Mouse (Mus musculus) bone marrow, adult 2 months (tissue): Measurements from ENCODE around the gene March10. TPM values are rescaled to one million over a fixed set of nuclear protein-coding genes. Genes with fewer than 3 reads are reported as not detected.

ENCODE experiments used
- H3K27ac ChIP-seq: fragments of 200-500 bp; 2 replicates; pipeline ENCODE4 v1.5.1; 2012; ENCODE audit warnings: low read depth, mild to moderate bottlenecking, control low read depth, inconsistent platforms, low read length; ENCODE audit not compliant: control insufficient read depth, poor library complexity, insufficient read depth
- H3K4me1 ChIP-seq: fragments of 200-500 bp; 2 replicates; pipeline ENCODE4 v1.6.1; 2011; ENCODE audit warnings: low read length; ENCODE audit not compliant: control insufficient read depth, insufficient read depth
- H3K4me3 ChIP-seq: fragments of 200-500 bp; replicated peaks from 2 replicates; pipeline ENCODE3; 2011; ENCODE audit warnings: mild to moderate bottlenecking, low read depth, low read length, control low read depth; ENCODE audit not compliant: control insufficient read depth
- CTCF ChIP-seq: fragments of 200-500 bp; IDR thresholded peaks from 2 replicates; pipeline ENCODE4 v1.5.1; 2011; ENCODE audit warnings: low read length, control low read depth; ENCODE audit not compliant: control insufficient read depth, insufficient read depth
- POLR2A ChIP-seq: fragments of 200-500 bp; IDR thresholded peaks from 2 replicates; pipeline ENCODE4 v1.6.1; 2011; ENCODE audit warnings: low read depth, mild to moderate bottlenecking, control low read depth, low read length, borderline replicate concordance; ENCODE audit not compliant: control insufficient read depth
- WGBS: fragments of 180-500 bp; shearing (Covaris S2); methylation state at CpG from one replicate; pipeline ENCODE4 v1.1.7; 2018; 5-methylcytosine and 5-hydroxymethylcytosine counted together
- polyA plus RNA-seq: library from polyadenylated mRNA; stranded (reverse); fragments of >200 nt; gene quantifications from 2 replicates; pipeline ENCODE4 v1.2.4, GENCODE M21; 2011; ENCODE audit warnings: low replicate concordance; ENCODE audit not compliant: missing spikeins, insufficient read depth, insufficient read length

The March10 gene
- polyA plus RNA-seq, 1 experiment: not detected

DNA sequence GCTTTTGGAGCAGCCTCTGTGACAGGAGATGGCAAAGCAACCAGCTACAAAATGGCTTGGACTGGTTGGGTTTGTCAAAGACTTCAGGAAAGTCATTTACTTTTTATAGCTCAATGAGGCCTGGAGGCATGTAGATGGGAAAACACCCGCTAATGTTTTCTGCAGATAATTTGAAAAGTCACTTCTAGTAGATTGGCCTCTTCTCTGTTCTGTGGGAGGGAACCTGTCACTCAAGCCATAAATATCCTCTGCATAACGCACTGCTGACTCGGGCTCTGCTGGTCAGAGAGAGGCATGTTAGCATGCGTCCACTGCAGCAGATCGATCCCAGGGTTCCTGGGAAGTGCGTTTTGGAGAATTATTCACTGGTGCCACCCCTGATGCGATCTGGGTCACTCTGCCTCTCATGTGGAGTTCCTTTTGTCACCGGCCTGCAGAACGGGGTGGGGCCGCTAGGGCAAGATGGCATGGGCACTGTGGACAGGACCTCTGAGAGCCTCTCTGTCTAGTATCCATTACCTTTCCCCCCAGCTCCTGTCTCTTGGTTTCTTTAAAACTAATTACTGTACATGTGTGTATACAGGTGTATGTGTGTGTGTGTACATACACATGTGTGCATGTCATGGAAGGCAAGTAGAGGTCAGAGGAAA, 81.9 kb downstream of the March10 start:
- H3K27ac ChIP-seq: no peak overlapping the region
- 47% methylated on average over 10 of the region's 10 CpGs for WGBS
- TF ChIP-seq POLR2A: no peak
- TF ChIP-seq CTCF: no peak
- H3K4me1 ChIP-seq: no peaks in the 10 kb centered on the region
- no peak overlapping the region for H3K4me3 ChIP-seq

DNA sequence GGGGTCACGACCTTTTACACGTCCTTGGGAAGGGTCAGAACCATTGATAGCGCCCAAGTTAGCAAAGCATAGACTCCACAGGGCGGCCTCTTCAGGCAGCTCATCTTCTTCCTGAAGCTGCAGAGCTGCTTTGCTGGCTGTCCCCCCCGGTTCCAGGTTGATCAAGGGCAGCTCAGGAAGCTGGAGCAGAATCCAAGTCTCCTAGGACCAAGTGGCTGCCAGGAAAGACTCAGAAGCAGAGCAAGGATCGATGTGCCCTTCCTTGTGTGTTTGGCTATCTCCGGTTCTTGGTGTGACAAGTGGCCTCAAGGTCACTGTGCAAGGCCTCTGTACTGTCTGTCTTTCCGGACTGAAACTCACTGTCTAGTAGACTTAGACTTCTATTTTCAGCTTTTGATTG, 82.7 kb downstream of the March10 start:
- 81% methylated on average over 8 of the region's 8 CpGs for WGBS
- Histone ChIP-seq H3K27ac (no peak overlapping the region), H3K4me1 (no peaks in the 10 kb centered on the region), H3K4me3 (no peak overlapping the region)
- TF ChIP-seq CTCF (no peak), POLR2A (no peak)

DNA sequence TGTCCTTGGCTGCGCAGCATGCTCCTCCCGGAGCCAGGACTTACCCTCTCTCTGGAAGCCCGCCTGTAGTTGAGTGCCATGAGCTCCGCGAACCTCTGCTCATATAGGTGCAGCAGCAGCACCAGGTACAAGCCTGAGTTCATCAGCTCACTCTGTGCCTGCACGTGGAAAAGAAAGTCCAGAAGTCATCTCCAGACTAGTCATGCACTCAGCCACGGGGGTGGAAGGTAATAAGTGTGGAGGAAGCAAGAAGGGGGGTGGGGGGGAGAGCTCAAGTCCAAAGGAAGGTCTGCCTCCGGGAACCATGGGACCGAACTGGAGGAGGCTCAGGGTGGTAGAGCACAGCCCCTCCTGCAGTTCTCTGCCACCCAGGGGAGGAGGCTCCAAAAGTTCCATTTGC, 84.7 kb downstream of the March10 start:
- no peak for TF ChIP-seq CTCF
- TF ChIP-seq POLR2A: no peak
- Histone ChIP-seq H3K4me1 (no peaks in the 10 kb centered on the region), H3K27ac (no peak overlapping the region), H3K4me3 (no peak overlapping the region)
- WGBS: 71% methylated on average over 9 of the region's 9 CpGs

DNA sequence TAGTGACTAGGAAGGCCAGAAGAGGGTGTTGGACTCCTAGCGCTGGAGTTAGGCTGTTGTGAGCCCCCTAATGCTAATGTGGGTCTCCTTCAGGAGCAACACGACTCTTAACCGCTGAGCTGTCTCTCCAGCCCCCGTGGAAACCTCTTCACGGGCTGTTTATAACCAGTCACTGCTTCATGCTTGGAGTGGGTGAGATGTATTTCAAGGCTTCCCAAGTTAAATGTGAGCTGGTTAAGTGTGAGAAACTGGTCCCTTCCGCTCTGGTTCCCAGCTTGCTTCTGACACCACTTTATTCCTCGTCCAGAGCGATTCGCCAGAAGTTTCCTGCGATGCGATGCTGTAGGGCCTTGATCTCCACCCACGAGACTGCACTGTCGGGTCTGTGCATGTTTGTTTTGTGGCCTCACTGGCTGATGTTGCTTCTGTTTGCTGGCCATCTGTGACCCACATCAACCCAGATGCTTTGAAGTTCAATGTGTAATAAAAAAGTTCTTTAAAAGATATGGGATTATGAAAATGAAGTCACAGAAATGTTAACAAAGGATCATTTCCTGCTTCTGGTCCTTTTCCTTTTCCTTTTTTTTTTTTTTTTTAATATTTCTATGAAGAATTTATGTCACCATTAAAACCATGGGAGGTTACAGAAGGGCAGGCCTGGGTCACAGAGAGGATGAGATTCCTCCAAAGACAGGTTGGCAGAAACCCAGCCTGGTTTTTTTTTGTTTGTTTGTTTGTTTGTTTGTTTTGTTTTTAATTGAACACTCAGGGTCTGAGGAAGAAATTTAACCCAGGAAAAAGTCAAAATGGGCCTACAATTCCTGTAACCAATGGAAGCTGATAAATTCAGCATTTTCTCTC, 86.8 kb downstream of the March10 start:
- no peak overlapping the region for H3K27ac ChIP-seq
- H3K4me1 ChIP-seq: peaks cover 5% of the 10 kb centered on the region
- 93% methylated on average over 13 of the region's 13 CpGs for WGBS
- TF ChIP-seq CTCF (no peak), POLR2A (no peak)
- no peak overlapping the region for H3K4me3 ChIP-seq

DNA sequence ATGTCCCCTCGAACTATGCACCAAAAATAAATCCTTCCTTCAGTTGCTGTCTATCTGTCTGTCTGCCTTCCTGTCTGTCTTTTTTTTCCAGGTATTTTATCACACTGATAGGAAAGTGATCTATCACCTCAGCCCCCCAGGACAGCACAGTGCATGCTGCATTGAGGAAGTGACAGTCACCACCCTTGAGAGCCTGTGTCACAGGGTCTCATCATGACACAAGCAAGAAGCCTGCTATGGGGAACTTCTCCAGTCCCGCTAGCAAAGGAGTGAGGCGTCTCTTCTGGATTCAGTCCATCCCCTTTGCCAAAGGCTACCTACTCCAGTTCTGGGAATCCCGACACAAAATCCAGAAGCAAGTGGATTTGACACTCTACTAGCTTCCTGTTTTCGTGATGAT, 87.7 kb downstream of the March10 start:
- Histone ChIP-seq H3K4me3 (no peak overlapping the region), H3K27ac (no peak overlapping the region), H3K4me1 (peaks cover 5% of the 10 kb centered on the region)
- 30% methylated on average over 5 of the region's 5 CpGs for WGBS
- TF ChIP-seq CTCF (no peak), POLR2A (no peak)

DNA sequence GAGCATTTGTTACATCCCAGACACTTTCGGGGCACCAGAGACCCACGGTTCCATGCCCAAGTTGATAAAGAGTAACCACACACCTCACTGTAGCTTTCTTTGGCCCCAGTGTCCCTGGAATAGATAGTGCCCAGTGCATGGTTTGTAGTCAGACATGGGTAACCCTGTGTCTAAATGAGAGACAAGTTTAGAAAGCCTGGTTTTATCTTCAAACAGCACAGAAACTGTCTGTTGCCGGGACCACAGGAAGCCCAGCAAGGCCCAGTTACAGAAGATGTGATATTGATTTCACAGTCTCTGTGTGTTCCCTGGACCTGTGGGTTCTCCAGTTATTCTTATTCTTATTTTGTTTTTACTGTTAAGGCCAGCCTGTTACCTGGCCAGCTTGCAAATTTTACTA, 89.4 kb downstream of the March10 start:
- TF ChIP-seq POLR2A (no peak), CTCF (no peak)
- Histone ChIP-seq H3K27ac (no peak overlapping the region), H3K4me3 (no peak overlapping the region), H3K4me1 (peaks cover 5% of the 10 kb centered on the region)
- WGBS: 39% methylated on average over 3 of the region's 3 CpGs

DNA sequence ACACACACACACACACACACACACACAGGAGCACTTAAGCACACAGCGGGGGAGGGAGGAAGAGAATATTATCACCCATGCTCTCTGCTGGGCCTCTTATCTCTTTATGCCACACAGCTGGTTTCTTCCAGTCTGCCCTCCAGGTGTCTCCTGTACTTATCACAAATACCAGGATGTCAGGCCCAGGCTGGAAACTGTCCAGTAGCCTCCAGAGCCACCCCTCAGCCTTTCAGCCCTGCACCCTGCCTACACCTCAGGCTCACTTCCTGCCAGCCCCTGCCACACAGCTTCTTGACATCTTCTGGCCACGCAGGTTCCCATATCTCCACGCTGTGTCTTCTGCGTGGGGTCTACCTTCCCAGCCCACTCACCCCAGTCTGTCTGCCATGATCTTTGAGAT, 90.5 kb downstream of the March10 start:
- H3K27ac ChIP-seq: peak overlapping the region; percentile 73
- TF ChIP-seq POLR2A (no peak), CTCF (no peak)
- peaks cover 5% of the 10 kb centered on the region for H3K4me1 ChIP-seq
- no peak overlapping the region for H3K4me3 ChIP-seq
- 26% methylated on average over 4 of the region's 4 CpGs for WGBS

DNA sequence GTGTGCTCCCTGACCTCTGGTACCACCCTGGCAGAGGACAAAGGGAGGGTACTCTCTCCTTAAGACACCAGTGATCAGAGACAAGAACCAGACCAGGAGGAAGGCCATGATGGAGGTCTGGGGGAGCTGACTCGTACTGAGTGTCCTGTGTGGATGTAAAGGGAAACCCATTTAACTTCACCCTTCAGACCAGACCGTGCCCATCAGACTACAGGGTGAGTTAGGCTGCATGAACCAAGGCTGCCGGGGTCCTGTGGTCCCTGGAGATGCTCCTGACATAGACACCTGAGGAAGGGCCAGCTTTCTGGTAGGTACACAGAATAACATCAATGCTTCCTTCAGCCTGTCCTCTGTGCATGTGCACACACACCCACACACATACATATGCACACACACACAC, 90.9 kb downstream of the March10 start:
- no peak for TF ChIP-seq CTCF
- TF ChIP-seq POLR2A: no peak
- Histone ChIP-seq H3K4me3 (no peak overlapping the region), H3K4me1 (peaks cover 5% of the 10 kb centered on the region), H3K27ac (peak overlapping the region; percentile 25; the same call in 1 of the 2 replicates)
- WGBS: 38% methylated on average over 3 of the region's 3 CpGs
